Mouse (Mus musculus): ENCODE measurements around the gene Foxi3.

Gene Foxi3

GRCm38 (mm10) chr6:70956285-70956912 lies at the start of gene Foxi3:
Foxi3 (plus strand) TSS chr6:70956531.
- peak; percentile 54 for DNase-seq

DNA sequence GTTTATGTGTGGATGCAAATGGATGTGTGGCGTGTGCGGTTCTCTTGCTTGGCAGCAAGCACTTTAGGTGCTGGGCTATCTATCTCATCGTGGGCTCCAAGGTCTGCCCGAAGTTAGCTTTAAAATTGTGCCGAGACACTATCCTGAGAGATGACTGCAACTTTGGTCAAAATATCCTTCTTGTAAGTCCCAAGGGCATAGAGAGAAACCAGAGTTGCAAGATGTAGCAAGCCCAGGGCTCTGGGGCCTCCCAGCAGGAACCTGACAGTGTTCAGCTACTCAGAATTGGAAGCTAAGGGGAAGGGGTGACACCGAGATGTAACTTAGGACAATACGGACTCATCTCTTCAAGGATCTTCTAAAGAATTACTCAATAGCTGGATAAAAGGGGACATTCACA lies 46.8 kb upstream of the Foxi3 start:
- DNase-seq = no peak

DNA sequence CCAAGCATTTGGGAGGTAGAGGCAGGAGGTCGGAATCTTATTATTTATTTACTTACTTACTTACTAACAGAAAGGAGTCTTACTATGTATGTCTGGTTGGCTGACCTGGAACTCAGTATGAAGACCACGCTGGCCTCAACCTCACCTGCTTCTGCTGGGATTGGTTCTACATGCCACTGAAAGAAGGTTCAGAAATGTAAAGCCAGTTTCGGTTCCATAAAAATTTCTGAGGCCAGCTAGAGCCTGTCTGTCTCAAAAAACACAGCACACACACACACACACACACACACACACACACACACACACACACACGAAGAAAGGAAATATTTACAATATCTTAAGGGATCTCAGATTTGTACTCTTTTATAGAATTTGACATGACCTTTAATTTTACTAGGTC lies 46.0 kb upstream of the Foxi3 start:
- no peak for DNase-seq

GRCm38 (mm10) chr6:70911668-70912395 lies 44.5 kb upstream of the Foxi3 start:
- no peak for DNase-seq

DNA sequence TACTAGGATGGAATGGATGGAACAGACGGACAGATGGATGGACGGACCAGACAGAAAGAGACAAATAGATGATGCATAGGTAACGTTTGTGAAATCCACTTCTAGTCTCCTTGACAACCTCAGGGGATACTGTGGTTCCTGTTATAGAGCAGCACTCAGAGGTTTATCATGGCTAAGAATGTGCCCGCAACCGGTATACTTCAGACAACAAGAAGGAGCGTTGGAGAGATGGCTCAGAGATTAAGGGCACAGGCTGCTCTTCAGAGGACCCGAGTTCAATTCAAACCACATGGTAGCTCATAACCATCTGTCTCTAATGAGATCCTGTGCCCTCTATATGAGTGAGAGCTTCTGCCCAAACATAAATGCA lies 44.0 kb upstream of the Foxi3 start:
- DNase-seq = no peak

DNA sequence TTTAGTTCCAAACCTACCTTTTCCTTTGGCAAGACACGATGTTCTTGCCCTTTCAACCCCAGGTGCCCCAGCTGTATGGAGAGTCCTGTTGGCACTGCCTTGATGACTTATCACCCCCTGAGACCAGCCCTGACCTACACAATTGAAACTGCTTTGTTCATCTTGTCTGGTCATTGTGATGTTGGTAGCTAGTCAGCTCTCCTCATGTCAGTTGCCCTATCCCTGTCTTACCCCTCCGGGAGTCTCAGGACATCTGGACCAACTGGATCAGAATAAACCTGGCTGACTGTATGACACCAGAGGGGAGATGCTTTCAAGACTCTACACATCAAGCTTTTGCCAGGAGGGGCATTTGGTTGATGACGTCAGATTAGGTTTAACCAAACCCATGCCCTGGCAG lies 37.5 kb upstream of the Foxi3 start, which contains the start of gene Tex37:
TSS of gene Tex37 (minus strand) at position 101 of the 400 bp plus-strand sequence.
- no peak for DNase-seq

DNA sequence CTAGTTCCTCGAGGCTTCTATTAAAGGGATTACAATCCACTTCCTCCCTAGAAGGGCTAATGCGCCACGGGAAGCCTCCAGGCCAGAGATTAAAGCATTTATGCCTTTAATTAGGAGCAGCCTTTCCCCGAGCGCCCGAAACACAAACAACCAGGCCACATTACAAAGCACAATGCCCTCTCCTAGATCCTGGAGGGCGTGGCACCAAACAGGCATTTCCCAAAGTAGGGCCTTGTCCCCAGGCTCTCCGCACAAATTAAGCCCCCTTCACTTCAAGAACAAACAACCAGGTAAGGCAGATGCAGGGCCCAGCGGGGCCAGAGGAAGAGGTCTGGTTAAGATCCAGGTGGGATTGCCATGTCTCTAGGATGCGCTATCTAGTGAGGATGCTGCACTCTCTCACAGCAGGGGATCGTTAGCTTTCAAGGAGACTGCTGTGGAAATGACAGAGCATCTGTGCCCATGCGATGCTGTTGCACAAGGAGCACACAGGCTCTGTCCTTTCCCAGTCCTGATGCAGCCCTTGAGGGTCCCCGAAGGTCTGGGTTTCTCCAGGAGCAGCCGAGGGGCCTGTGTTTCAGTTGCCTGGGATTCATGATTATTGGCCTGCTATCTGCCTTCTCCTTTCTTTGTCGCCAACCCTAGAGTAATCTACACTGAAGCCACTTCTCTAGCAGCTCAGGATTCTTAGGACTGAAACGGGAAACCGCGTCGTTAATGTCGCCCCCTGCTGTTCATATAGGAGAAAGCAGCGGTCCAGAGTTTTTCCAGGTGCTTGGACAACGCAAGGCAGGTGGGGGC lies 34.9 kb upstream of the Foxi3 start:
- DNase-seq = peak; percentile 43

DNA sequence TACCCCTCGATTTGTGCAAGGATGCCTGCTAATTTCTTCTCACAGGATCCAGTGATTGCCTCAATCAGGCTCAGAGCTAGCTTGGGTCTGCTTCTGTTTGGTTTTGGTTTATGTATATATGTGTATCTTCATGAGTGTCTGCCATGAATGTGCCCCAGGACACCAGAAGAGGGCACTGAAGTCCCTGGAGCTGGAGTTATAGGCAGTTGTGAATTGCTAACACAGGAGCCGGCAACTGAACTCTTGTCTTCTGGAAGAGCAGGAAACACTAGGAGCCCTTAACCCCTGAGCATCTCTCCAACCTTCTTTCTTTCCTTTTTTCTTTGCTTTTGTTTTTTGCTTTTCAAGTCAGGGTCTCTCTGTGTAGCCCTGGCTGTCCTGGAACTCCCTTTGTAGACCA lies 24.5 kb upstream of the Foxi3 start:
- DNase-seq = no peak

DNA sequence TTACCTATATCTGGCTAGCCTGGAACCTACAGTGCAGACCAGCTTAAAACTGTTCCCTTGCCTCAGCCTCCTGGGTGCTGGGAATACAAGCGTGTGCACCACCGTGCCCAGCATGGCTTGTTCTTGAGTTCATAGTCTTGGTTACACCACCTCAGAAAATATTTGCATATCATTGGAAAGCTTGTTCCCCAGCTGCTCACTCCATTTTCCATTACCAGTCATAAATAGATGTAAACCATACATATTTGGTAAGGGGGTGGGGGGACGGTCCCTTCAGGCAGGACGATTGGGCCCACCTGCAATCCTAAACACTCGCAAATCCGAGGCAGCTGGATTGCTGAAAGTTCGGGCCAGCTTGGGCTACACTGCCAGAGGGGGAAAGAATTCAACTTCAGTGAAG lies 3.1 kb upstream of the Foxi3 start:
- no peak for DNase-seq

- peak; percentile 20 for DNase-seq
Measured at GRCm38 (mm10) chr6:70954040-70954439, 2.3 kb upstream of the Foxi3 start.

GRCm38 (mm10) chr6:70955291-70955800 lies 985 bp upstream of the Foxi3 start:
- DNase-seq = no peak

- no peak for DNase-seq
Measured at GRCm38 (mm10) chr6:70955841-70956240, 490 bp upstream of the Foxi3 start.

- DNase-seq = peak; percentile 7
Measured at GRCm38 (mm10) chr6:70956936-70957335, 605 bp downstream of the Foxi3 start.

- no peak for DNase-seq
Measured at GRCm38 (mm10) chr6:70957341-70957940, 1.1 kb downstream of the Foxi3 start.

DNA sequence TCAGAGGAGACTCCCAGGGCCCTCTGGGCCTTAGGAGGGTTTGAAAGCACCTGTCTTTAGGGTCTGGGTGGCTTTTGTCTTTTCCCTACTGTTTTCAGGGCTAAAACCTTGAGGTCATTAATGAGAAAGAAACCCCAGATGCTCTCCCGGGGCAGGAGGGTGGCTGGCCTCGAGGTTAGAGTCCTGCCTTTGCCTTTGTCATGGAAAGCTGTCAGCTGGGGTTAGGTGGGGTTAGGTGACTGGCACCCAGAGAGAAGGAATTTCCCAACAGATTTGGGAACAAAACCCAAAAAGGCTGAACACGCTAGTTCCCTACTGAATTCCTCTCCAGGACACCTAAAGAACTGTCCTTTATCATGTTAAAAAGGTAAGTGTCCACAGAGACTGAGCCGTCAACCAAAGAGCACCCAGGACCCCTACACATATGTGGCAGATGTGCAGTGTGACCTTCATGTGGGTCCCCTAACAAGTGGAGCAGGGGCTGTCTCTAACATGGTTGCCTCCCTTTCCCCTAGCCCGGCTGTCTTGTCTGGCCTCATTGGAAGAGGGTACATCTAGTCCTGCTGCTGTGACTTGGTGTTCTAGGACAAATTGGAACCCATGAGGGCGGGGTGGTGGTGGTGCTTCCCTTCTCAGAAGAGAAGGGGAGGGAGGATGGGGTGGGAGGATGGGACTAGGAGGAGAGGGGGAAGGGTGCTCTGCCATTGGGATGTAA lies 7.9 kb downstream of the Foxi3 start:
- no peak for DNase-seq

- DNase-seq = peak; percentile 29
Measured at GRCm38 (mm10) chr6:70965694-70966093, 9.4 kb downstream of the Foxi3 start.

GRCm38 (mm10) chr6:70967422-70967821 lies 11.1 kb downstream of the Foxi3 start:
- DNase-seq = no peak

GRCm38 (mm10) chr6:70968291-70968690 lies 12.0 kb downstream of the Foxi3 start:
- no peak for DNase-seq

GRCm38 (mm10) chr6:70973066-70973465 lies 16.7 kb downstream of the Foxi3 start:
- no peak for DNase-seq

GRCm38 (mm10) chr6:70981036-70981435 lies 24.7 kb downstream of the Foxi3 start:
- no peak for DNase-seq

GRCm38 (mm10) chr6:70982416-70982815 lies 26.1 kb downstream of the Foxi3 start:
- no peak for DNase-seq

GRCm38 (mm10) chr6:70986683-70987082 lies 30.4 kb downstream of the Foxi3 start:
- no peak for DNase-seq
